Mouse (Mus musculus): ENCODE data around the gene Dact3. TPM values are rescaled to one million over a fixed set of nuclear protein-coding genes. Genes with fewer than 3 reads are reported as not detected.

The Dact3 gene
- polyA plus RNA-seq, 1 experiment from 2014 or later, result 4.8 TPM

DNA sequence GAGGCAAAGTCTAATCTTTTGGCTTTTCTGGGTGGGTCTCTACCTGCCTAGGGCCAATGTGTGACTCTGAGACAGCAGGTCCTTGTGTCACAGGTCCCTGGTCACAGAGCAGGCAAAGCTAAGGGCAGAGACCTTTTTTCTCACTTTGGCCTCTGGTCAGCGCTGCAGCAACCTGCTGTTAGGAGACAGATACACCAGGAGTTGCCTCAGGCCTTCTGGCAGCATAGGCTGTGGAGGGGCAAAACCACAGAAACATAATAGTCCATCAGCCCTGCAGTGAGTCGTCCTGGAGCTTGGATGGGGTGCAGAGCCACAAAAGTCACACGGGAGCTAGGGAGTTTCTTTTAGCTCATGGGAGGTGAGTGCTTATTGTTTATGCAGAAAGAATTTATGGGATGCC, 43.6 kb downstream of the Dact3 start:
- Histone ChIP-seq H3K9me3 (replicated peaks) (no peaks in the 10 kb centered on the region), H3K4me3 (replicated peaks) (no peak overlapping the region), H3K4me1 (peaks cover 65% of the 10 kb centered on the region), H3K27me3 (replicated peaks) (no peaks in the 10 kb centered on the region), H3K9ac (replicated peaks) (no peak overlapping the region; the same call in 1 of the 2 replicates), H3K27ac (replicated peaks) (no peak overlapping the region), H3K36me3 (peaks cover 55% of the 10 kb centered on the region), H3K4me2 (no peak overlapping the region)
- no peak for ATAC-seq (ENCODE audit: low FRiP score)
- WGBS, result 67% methylated on average over 3 of the region's 3 CpGs

DNA sequence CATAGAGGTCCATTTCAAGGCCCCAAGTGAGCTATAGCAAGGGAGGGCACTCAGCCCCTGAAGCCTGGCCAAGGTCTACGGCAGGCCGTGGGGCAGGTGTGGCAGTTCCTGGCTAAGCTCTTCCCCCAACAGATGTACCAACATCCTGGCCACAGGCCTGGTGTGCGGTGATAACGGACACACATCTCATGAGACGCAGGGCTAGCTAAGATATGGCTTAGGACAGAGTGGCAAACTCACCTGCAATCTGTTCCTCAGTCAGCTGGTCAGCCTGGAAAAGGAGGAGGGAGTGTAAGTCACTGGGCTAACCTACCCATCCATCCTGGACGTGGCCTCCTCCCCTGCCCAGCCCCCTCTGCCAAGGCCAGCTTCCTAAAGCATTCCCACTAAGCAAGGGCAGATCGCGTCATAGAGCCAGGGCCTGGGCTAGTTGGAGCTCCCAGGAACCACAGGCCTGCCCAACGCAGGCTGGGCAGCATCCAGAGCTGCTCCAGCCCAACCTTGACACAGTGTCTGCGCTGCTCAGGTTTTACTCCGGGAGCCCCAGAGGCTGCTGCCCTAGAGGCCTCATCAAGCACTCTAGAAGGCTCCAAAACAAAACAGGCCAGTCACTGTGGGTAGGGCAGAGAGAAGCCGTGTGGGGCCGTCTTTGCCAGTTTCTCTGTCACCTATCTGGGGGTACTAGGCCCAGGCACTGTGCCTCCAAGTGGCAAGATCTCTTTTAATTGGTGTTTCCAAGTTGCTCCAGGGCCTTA, 44.5 kb downstream of the Dact3 start:
- Histone ChIP-seq H3K4me2 (peak overlapping the region; percentile 80), H3K4me3 (replicated peaks) (peak overlapping the region; percentile 8), H3K27ac (replicated peaks) (peak overlapping the region; percentile 11; the same call in 1 of the 2 replicates), H3K9me3 (replicated peaks) (no peaks in the 10 kb centered on the region), H3K4me1 (peaks cover 62% of the 10 kb centered on the region), H3K36me3 (peaks cover 48% of the 10 kb centered on the region), H3K9ac (replicated peaks) (peak overlapping the region; percentile 34; the same call in 1 of the 2 replicates), H3K27me3 (replicated peaks) (no peaks in the 10 kb centered on the region)
- 85% methylated on average over 13 of the region's 13 CpGs for WGBS
- ATAC-seq (ENCODE audit: low FRiP score), result no peak

DNA sequence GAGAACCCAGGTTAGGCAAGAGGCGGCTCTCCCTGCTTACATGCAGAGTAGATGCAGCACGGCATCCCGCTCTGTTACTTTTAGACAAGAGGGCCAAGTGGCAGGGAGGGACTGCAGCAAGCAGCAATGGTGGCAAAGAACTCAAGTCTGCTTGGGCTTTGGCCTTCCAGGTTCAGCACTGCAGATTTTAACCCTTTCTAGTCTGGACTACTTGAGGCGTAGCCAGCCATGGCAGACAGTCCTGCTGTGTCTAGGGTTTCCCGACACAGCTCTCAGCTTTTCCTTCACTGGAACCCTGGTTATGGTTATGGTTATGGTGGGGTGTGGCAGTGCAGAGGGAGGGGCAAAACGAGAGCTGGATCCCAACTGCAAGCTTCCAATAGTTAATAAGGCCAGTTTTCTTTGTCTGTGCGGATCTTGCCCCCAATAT, 45.0 kb downstream of the Dact3 start:
- peak overlapping the region; percentile 80 for H3K4me2 ChIP-seq
- no peaks in the 10 kb centered on the region for H3K9me3 ChIP-seq (replicated peaks)
- H3K4me3 ChIP-seq (replicated peaks), result peak overlapping the region; percentile 8
- H3K36me3 ChIP-seq, result peaks cover 42% of the 10 kb centered on the region
- WGBS, result 78% methylated on average over 7 of the region's 7 CpGs
- H3K27me3 ChIP-seq (replicated peaks), result no peaks in the 10 kb centered on the region
- no peak for ATAC-seq (ENCODE audit: low FRiP score)
- peaks cover 65% of the 10 kb centered on the region for H3K4me1 ChIP-seq
- H3K27ac ChIP-seq (replicated peaks), result peak overlapping the region; percentile 11; the same call in 1 of the 2 replicates
- H3K9ac ChIP-seq (replicated peaks), result peak overlapping the region; percentile 34; the same call in 1 of the 2 replicates

DNA sequence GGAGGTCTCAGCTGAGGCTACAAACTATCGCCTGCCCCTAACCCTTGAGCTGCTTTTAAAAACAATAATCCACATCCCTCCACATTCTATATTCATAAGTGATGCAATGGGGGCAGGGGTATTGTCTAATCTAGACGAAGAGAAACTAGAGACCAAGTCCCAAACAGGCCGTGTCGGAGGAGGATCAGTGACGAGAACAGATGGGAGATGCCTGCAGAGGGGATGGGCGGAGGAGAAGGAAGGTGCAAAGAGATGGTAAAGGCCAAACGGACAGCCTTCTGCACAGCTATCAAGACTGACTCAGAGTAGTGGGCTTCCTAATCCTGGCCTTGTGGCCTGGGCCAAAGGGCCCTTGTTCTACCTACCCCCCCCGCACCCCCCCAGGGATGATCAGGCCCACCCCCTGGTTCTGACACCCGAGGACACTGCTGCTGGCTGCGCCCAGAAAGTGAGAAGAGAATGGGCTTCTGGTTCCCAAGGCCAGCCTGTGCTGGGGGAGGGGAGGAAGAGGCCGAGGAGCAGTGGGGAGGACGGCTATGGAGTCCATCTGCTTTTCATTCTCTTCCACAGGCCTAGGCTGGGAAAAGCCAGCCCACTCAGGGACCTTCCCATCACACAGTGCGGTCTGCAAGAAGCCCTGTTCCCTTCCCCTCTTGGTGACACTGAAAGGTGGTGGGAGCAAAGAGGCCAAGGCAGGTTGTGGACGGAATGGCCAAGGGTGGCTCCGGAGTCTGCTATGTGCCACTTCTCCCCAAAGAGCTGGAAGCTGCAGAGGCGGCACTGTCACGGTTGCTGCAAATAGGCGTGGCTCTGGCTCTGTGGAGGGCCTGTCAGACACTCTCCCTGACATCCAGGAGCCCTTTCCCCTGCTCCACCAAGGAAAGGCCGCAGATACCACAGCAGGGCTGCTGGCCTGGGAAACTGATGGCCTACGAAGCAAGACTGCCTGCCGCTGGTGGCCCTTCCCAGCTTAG, 46.0 kb downstream of the Dact3 start:
- Histone ChIP-seq H3K36me3 (peaks cover 34% of the 10 kb centered on the region), H3K9ac (replicated peaks) (peak overlapping the region; percentile 88), H3K9me3 (replicated peaks) (no peaks in the 10 kb centered on the region), H3K27me3 (replicated peaks) (no peaks in the 10 kb centered on the region), H3K4me2 (peak overlapping the region; percentile 80), H3K4me1 (peaks cover 65% of the 10 kb centered on the region), H3K27ac (replicated peaks) (peak overlapping the region; percentile 99), H3K4me3 (replicated peaks) (peak overlapping the region; percentile 86)
- 44% methylated on average over 21 of the region's 21 CpGs for WGBS
- ATAC-seq (ENCODE audit: low FRiP score), result no peak

DNA sequence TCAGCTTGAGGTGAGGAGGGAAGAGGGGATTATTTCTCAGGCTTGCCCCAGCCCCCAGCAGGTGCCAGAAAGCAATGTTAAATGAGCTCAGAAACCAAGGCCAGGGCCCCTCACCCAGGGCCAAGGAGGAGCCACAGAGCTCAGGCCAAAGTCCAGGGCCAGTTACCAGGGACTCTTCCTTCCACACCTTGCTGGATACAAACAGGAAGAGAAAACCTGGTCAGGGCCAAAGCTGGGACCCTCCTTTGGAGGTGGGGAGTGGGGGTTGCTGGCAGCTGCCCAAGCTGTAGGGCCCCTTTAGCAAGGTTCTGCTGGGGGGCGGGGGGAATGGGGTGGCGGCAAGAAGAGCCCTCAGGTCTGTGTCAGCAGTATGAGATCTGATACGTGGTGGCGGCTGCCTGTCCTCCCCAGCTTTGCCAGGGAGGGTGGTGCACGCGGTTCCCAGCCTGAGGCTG, 46.8 kb downstream of the Dact3 start:
- Histone ChIP-seq H3K9me3 (replicated peaks) (no peaks in the 10 kb centered on the region), H3K27me3 (replicated peaks) (no peaks in the 10 kb centered on the region), H3K9ac (replicated peaks) (peak overlapping the region; percentile 88), H3K36me3 (peaks cover 26% of the 10 kb centered on the region), H3K4me1 (peaks cover 64% of the 10 kb centered on the region), H3K4me2 (peak overlapping the region; percentile 80), H3K27ac (replicated peaks) (peak overlapping the region; percentile 99), H3K4me3 (replicated peaks) (peak overlapping the region; percentile 86)
- 33% methylated on average over 6 of the region's 6 CpGs for WGBS
- ATAC-seq (ENCODE audit: low FRiP score), result no peak

DNA sequence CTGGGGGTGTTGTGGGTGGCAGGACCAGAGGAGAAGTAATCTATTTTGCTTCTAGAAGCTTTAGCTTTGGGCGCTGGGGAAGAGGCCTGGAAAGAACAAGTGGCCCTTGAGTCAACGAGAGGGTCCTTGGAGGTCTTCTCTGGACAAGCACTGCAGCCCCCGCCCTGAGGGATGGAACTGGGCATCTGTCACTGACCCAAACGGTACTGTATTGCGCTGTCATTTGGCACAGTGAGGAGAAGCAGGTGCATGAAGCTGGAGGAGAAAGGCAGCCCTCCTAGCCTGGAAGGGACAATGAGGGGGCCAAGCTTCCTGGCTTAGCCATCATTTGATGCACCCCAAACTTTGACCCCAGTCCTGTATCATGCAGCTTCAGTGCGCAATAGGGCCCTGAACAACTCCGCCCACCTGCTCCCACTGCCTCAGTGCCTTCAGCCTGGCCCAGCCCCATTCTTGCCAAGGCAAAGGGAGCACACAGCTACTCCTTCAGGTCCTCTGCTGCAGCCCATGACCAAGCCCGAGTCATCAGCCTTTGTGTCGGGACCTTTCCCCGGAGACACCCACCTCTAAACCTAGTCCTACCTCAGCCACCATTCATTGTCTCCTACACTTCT, 47.4 kb downstream of the Dact3 start:
- peaks cover 58% of the 10 kb centered on the region for H3K4me1 ChIP-seq
- WGBS, result 30% methylated on average over 10 of the region's 10 CpGs
- ATAC-seq (ENCODE audit: low FRiP score), result 0 out of 2 replicates have a peak, but pooled peaks have one; percentile 1

DNA sequence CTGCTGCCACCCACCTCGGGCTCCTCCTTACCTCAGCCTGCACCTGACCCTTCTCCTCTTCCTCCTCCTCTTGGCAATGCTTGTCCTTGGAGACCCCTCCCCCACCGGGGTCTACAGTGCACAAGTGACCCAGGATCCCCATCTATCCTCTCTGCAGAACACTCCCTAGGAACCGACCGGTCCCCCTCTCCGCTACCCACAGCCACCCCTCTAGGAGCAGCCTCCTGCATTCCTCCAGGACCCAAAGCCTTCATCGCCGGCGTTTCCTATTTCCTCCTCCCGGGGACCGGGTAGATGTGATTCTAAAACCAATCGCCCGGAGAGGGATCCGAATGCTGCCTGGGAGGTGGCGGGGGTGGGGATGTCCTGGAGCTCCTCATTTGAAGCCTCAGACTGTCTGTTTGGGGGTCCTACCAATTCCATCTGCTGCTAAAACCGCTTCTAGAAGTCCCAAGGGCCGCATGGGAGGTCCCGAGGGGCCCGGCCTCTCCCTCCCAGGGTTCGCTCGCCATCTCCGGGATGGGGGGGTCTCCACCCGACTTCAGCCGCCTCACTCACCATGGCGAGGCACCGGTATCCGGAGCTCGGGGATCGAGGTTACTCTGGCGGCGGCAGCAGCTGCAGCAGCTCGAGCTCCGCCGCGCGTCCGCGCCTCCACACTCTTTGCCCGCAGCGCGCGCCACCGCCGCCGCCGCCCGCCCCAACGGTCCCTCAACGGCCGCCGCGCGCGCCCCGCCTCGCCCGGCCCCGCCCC, 48.3 kb downstream of the Dact3 start:
- peak overlapping the region; percentile 80 for H3K4me2 ChIP-seq
- no peaks in the 10 kb centered on the region for H3K9me3 ChIP-seq (replicated peaks)
- ATAC-seq (ENCODE audit: low FRiP score), result peak; percentile 11
- H3K27me3 ChIP-seq (replicated peaks), result no peaks in the 10 kb centered on the region
- H3K27ac ChIP-seq (replicated peaks), result peak overlapping the region; percentile 99
- H3K9ac ChIP-seq (replicated peaks), result peak overlapping the region; percentile 88
- H3K4me1 ChIP-seq, result peaks cover 48% of the 10 kb centered on the region
- H3K4me3 ChIP-seq (replicated peaks), result peak overlapping the region; percentile 86
- H3K36me3 ChIP-seq, result peaks cover 10% of the 10 kb centered on the region
- WGBS, result under 1% methylated on average over 55 of the region's 57 CpGs

More for the DNA sequence above, 47.4 kb downstream of the Dact3 start:
- H3K36me3 ChIP-seq, result peaks cover 20% of the 10 kb centered on the region
- H3K9me3 ChIP-seq (replicated peaks), result no peaks in the 10 kb centered on the region
- peak overlapping the region; percentile 99 for H3K27ac ChIP-seq (replicated peaks)
- H3K27me3 ChIP-seq (replicated peaks), result no peaks in the 10 kb centered on the region
- peak overlapping the region; percentile 80 for H3K4me2 ChIP-seq
- H3K9ac ChIP-seq (replicated peaks), result peak overlapping the region; percentile 88
- peak overlapping the region; percentile 86 for H3K4me3 ChIP-seq (replicated peaks)

DNA sequence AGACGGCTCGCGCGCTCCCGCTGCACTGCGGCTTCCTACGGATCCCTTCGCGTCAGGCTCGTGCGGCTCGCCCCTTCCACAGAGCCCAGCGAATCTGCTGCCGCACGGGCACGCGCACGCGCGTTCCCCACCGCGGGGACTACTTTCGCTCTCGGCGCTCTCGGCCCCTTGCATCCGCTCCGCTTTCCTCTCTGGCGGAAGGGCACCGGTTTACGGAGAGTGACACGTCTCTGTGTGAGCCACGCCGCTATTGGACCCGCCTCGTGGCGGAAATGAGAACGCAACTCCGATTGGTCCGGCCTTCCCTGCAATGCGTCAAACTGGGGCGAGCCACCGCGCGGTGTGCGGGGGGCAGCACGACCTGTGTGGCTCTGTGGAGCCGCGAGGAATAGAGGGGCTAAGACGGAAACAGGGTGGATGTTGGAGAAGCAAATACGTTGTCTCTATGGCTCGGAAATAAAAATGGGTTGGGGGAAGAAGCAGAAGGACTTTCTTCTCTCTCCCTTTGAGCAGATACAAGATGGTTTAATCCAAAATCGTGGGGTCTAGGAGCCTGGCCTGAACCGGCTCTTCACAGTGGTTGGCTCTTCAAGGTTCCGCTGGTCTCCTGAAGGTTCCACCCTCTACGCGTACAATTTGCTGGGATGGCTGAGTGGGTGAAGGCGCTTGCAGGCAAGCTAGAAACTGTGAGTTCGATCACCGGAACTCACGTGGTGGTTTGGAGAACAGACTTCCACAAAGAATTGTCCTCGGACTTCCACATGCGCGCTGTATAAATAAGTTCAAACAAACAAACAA, 49.1 kb downstream of the Dact3 start, which contains the start of gene Calm3:
TSS of gene Calm3 (minus strand) at position 78 of the 798 bp plus-strand sequence.
- H3K4me1 ChIP-seq, result peaks cover 41% of the 10 kb centered on the region
- peak within 1 kb of the TSS; percentile 88 for H3K9ac ChIP-seq (replicated peaks)
- H3K36me3 ChIP-seq, result peaks cover 4% of the 10 kb centered on the region; the same call in 1 of the 2 replicates
- H3K4me2 ChIP-seq, result peak within 1 kb of the TSS; percentile 80
- 1% methylated on average over 63 of the region's 64 CpGs for WGBS
- ATAC-seq (ENCODE audit: low FRiP score), result peak; percentile 91
- no peaks in the 10 kb centered on the region for H3K27me3 ChIP-seq (replicated peaks)
- peak within 1 kb of the TSS; percentile 86 for H3K4me3 ChIP-seq (replicated peaks)
- H3K9me3 ChIP-seq (replicated peaks), result no peaks in the 10 kb centered on the region
- H3K27ac ChIP-seq (replicated peaks), result peak within 1 kb of the TSS; percentile 99

DNA sequence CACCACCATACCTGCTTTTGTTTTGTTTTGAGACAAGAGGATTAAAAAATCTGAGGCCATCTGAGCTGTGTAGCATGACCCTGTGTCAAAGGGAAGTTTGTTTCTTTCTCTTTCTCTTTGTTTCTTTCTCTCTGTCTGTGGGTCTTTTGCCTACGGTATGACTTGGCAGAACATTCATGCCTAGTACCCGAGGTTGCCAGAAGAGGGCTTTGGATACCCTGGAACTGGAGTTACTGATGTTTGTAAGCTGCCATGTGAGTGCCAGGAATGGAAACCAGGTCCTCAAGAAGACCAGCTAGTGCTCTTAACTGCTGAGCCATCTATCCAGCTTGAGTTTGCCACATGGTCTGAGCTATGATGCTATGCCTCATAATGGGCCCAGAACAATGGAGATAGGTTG, 53.2 kb downstream of the Dact3 start:
- H3K9ac ChIP-seq (replicated peaks), result no peak overlapping the region
- H3K27ac ChIP-seq (replicated peaks), result no peak overlapping the region
- no peak for ATAC-seq (ENCODE audit: low FRiP score)
- peaks cover 23% of the 10 kb centered on the region for H3K4me1 ChIP-seq
- no peak overlapping the region for H3K4me2 ChIP-seq
- H3K4me3 ChIP-seq (replicated peaks), result no peak overlapping the region
- H3K36me3 ChIP-seq, result no peaks in the 10 kb centered on the region
- 51% methylated on average over 2 of the region's 2 CpGs for WGBS
- H3K9me3 ChIP-seq (replicated peaks), result no peaks in the 10 kb centered on the region
- no peaks in the 10 kb centered on the region for H3K27me3 ChIP-seq (replicated peaks)

DNA sequence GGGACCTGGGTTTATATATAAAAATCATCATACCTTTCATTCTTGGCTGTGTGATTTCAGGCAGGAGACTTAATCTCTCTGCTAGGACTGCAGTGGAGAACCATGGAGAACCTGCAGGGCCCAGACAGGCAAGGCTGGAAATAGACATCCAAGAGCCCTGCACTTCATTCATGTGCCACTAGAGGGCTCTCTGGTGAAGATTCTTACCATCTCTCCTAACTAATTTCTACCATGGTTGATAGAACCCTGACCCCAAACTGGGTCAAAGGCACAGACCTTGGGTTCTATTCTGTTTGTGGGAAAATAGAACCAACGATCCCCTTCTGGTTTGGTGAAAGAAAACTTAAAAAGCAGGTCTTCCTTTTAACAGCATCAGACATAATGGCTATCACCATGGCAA, 55.7 kb downstream of the Dact3 start:
- WGBS, result 3% methylated on average over 1 of the region's 1 CpGs
- Histone ChIP-seq H3K4me3 (replicated peaks) (no peak overlapping the region), H3K9me3 (replicated peaks) (no peaks in the 10 kb centered on the region), H3K27ac (replicated peaks) (no peak overlapping the region), H3K4me2 (no peak overlapping the region), H3K36me3 (no peaks in the 10 kb centered on the region), H3K27me3 (replicated peaks) (no peaks in the 10 kb centered on the region), H3K9ac (replicated peaks) (no peak overlapping the region), H3K4me1 (peaks cover 27% of the 10 kb centered on the region)
- no peak for ATAC-seq (ENCODE audit: low FRiP score)
